Mouse (Mus musculus): ENCODE measurements around the gene Ankrd42.

Gene Ankrd42

DNA sequence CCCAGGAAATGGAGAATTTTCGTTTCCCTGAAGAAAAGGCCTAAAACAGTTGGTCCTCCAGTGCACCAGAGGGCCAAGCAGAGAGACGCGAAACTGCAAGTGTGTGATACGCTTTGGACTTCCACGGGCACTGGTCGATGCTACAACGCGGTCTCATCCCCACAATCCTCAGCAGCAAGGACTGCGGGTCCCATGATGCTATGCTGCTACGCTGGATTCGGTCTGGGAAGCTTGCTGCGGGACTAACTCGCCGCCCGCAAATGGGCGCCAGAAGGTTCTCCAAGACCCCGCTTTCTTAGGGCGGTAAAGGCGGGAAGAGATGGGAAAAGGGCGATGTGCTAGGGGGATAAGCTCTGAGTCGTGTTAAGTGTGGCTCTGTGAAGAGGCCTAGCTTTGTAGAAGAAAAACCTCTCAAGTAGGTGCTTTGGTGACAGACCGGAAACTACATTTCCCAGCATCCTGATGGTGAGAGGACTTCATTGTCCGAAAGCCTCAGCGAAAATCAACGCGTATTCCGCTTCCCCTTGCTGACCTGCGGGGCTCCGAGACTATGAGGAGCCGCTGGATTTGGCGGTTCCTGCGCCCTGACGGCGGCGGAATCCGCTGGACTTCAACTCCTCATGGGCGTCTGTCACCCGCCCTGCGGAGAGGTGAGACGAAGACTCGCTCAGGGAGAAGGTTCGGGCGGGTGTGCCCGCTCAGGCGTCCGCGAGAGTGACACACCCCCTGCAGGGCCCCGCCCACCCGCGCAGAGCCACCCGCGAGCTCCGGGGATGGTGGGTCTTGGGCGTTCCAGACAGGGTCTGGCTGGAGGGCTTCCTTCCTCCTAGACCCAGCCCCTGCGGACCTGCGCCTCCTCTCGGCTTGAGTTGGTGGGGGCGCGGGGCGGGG, 75.7 kb downstream of the Ankrd42 start, which contains the start of gene Ccdc90b:
Gene Ccdc90b, plus strand, starts transcription at position 164 of the 891 bp plus-strand sequence.
- peak; percentile 85 to 92 for DNase-seq

DNA sequence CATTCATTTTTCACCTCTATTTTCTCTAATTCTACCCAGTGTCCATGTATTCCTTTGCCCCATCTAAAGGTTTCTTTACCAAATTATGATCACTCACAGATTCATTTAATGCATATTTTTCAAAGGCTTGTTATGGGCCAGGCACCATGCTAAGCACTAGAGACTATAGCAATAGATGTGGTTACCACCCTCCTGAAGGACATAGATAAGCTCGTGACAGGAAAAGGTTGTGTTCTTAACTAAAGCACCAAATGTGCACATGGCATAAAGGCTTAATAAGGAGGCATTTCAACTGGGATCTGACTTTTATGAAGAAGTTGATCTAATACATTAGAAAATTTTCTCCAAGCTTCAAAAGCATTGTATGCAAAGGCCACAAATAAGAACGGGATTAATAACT, 78.2 kb downstream of the Ankrd42 start:
- DNase-seq: no peak

GRCm38 (mm10) chr7:92550990-92551392, 86.0 kb downstream of the Ankrd42 start:
- peak; percentile 7 to 14 for DNase-seq

DNA sequence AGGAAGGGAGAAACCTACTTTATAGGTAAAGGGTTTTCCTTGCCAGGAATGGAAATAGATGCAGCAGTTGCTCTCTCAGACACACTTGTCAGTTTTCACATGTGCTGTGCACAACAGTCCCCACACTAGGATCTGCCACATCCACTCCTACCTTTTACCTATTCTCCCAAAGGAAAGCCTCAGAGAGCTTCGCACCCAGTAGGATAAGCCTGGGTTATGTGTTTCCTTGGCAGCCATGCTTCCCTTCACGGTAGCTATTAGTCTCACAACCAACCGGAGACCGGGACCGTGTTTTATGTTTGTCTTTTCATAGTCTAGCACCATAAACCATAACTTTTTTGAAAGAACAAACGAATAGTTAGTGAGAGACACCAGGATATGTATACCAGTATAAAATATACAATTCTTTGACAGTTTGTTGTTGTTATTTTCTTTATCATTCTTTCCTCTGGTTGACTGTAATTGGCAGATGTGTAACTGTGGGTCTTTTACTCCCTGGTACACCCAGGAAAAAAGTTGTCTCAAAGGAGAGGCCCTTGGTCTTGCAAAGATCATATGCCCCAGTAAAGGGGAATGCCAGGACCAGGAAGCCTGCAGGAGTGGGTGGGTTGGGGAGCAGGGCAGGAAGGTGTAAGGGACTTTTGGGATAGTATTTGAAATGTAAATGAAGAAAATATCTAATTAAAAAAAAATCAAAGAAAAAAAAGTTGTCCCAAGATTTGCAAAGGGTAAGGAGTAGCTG, 86.5 kb downstream of the Ankrd42 start:
- DNase-seq: no peak

GRCm38 (mm10) chr7:92546763-92547162, 90.2 kb downstream of the Ankrd42 start:
- no peak for DNase-seq

- no peak for DNase-seq
Measured at GRCm38 (mm10) chr7:92532351-92533036, 104.4 kb downstream of the Ankrd42 start.

Data from kidney, postnatal 4 days (tissue).